10 mouse cellular contexts compared by ENCODE assay signal in genomic region chr3:53029046-53029445, GRCm38 (mm10). TPM values are rescaled to one million over a fixed set of nuclear protein-coding genes. Genes with fewer than 3 reads are reported as not detected.
DNase-seq lines count a peak whose midpoint lies in the region; ATAC-seq and TF ChIP-seq lines count a peak whose summit lies in the region.
"Had no signal": no experiment of that assay in that cellular context is flagged by ENCODE, and none has a peak within 500 bp of the region (broad histone marks: within the 10 kb centered on the region; RNA-seq: fewer than 3 reads in every experiment).

No protein-coding gene starts in this region.

- H3K27me3 ChIP-seq in kidney, adult 2 months (replicated peaks; ENCODE audit: control insufficient read depth, insufficient read depth, low read length) = no peaks in the 10 kb centered on the region; the same call in 1 of the 2 replicates
- no peaks in the 10 kb centered on the region for H3K27me3 ChIP-seq in kidney, embryonic 16.5 days (ENCODE audit: insufficient read depth, low read length)
- H3K27me3 ChIP-seq in neural tube, embryonic 13.5 days = no peaks in the 10 kb centered on the region; the same call in 1 of the 2 replicates
- H3K27me3 ChIP-seq: embryonic facial prominence, embryonic 15.5 days had no signal

- H3K4me3 ChIP-seq in kidney, adult 2 months (ENCODE audit: insufficient read depth, low read depth, low read length) = no peak overlapping the region
- no peak overlapping the region for H3K4me3 ChIP-seq in kidney, embryonic 16.5 days (ENCODE audit: low read length)
- no peak overlapping the region for H3K4me3 ChIP-seq in neural tube, embryonic 13.5 days
- H3K4me3 ChIP-seq: embryonic facial prominence, embryonic 15.5 days; megakaryocyte, embryonic 14.5 days had no signal

- H3K27ac ChIP-seq in kidney, adult 2 months (ENCODE audit: insufficient read depth, low read depth, low read length) = no peak overlapping the region
- H3K27ac ChIP-seq in kidney, embryonic 16.5 days (ENCODE audit: low read length) = no peak overlapping the region
- no peak overlapping the region for H3K27ac ChIP-seq in neural tube, embryonic 13.5 days (replicated peaks)
- H3K27ac ChIP-seq: embryonic facial prominence, embryonic 15.5 days had no signal

- TF ChIP-seq CTCF in kidney, adult 2 months (conservative IDR thresholded peaks at IDR 0.05; ENCODE audit: insufficient read depth, insufficient read length, low read depth, low read length) = peak; percentile 74

- WGBS in kidney, adult 2 months = 22% methylated on average over 7 of the region's 7 CpGs
- 20% methylated on average over 7 of the region's 7 CpGs for WGBS in kidney, embryonic 16.5 days
- 24% methylated on average over 7 of the region's 7 CpGs for WGBS in neural tube, embryonic 13.5 days

- H3K4me2 ChIP-seq in kidney, embryonic 16.5 days (replicated peaks; ENCODE audit: low read depth, low read length) = no peak overlapping the region
- H3K4me2 ChIP-seq in neural tube, embryonic 13.5 days = no peak overlapping the region
- H3K4me2 ChIP-seq: embryonic facial prominence, embryonic 15.5 days had no signal

- no peak for ATAC-seq in kidney, embryonic 16.5 days (ENCODE audit: low FRiP score, low TSS enrichment)
- peak; percentile 69 to 71 for ATAC-seq in hematopoietic stem cell, adult 5-6 weeks (replicated peaks in 1 of 2; ENCODE audit: insufficient read depth in 1 of 2, low FRiP score in 2 of 2, low TSS enrichment in 1 of 2, low read depth in 1 of 2, poor library complexity in 2 of 2, severe bottlenecking in 2 of 2)
- ATAC-seq in neural tube, embryonic 13.5 days (ENCODE audit: low read depth) = 0 out of 2 replicates have a peak, but pooled peaks have one; percentile 36

- H3K36me3 ChIP-seq in kidney, adult 2 months (ENCODE audit: control insufficient read depth, insufficient read depth, low read length) = no peaks in the 10 kb centered on the region
- H3K36me3 ChIP-seq in kidney, embryonic 16.5 days (ENCODE audit: insufficient read depth, low read length) = no peaks in the 10 kb centered on the region
- H3K36me3 ChIP-seq in neural tube, embryonic 13.5 days = no peaks in the 10 kb centered on the region
- H3K36me3 ChIP-seq: embryonic facial prominence, embryonic 15.5 days had no signal

- peak; percentile 73 for DNase-seq in kidney, adult 2 months
- DNase-seq in adrenal gland, postnatal 25 days = peak; percentile 81
- peak; percentile 66 for DNase-seq in embryo, embryonic 11.5 days (ENCODE audit: low read depth, low spot score)
- peak; percentile 66 to 78 for DNase-seq in left cerebral cortex, postnatal 25 days (ENCODE audit: low spot score in 2 of 2)
- DNase-seq in thymus, postnatal 10 days (ENCODE audit: low spot score in 2 of 2) = peak; percentile 30 to 79

- no peaks in the 10 kb centered on the region for H3K4me1 ChIP-seq in kidney, adult 2 months (ENCODE audit: control insufficient read depth, insufficient read depth, low read length)
- no peaks in the 10 kb centered on the region for H3K4me1 ChIP-seq in kidney, embryonic 16.5 days (ENCODE audit: insufficient read depth, low read length)
- no peaks in the 10 kb centered on the region for H3K4me1 ChIP-seq in neural tube, embryonic 13.5 days (replicated peaks)
- H3K4me1 ChIP-seq: embryonic facial prominence, embryonic 15.5 days had no signal

- intact Hi-C loops in left cerebral cortex, postnatal 25 days (cut with DNase I) = loop anchor here (1.0 kb wide), 1 partner anchor 419 kb away; no protein-coding TSS in a partner anchor

- H3K9me3 ChIP-seq in kidney, embryonic 16.5 days (ENCODE audit: low read length) = no peaks in the 10 kb centered on the region
- H3K9me3 ChIP-seq in neural tube, embryonic 13.5 days = no peaks in the 10 kb centered on the region
- H3K9me3 ChIP-seq: embryonic facial prominence, embryonic 15.5 days; megakaryocyte, embryonic 14.5 days had no signal

- no peak for TF ChIP-seq POLR2A in kidney, adult 2 months (IDR thresholded peaks at IDR 0.05; ENCODE audit: low read depth, low read length)

- no peak overlapping the region for H3K9ac ChIP-seq in kidney, embryonic 16.5 days (replicated peaks; ENCODE audit: low read length)
- no peak overlapping the region for H3K9ac ChIP-seq in neural tube, embryonic 13.5 days
- H3K9ac ChIP-seq: embryonic facial prominence, embryonic 15.5 days had no signal

RNA-seq across cellular contexts. Expression of gene Cog6, which starts 12.0 kb away (rescaled TPM):
- polyA plus RNA-seq in kidney, adult 2 months (2012; rRNA removed) = 21.5 and 22.2 TPM in 2 replicates
- 52.4 and 53.3 TPM in 2 replicates for polyA plus RNA-seq in kidney, embryonic 16.5 days (2015; fragmentation: Nextera tagmentation; extraction: Ambion mirVana)
- total RNA-seq in adrenal gland, postnatal 25 days (2021) = 33.5 and 39.0 TPM in 2 replicates
- total RNA-seq in hematopoietic stem cell, adult 5-6 weeks (2017) = 22.0 and 51.5 TPM in 2 replicates
- 10 to 100 TPM; 39.6 to 40.3 TPM for total RNA-seq in left cerebral cortex, postnatal 25 days (2021)
- 52.0 and 53.7 TPM in 2 replicates for polyA plus RNA-seq in neural tube, embryonic 13.5 days (2015; fragmentation: Nextera tagmentation; extraction: Ambion mirVana)

RNA-seq across cellular contexts. Expression of gene Lhfp, which starts 12.3 kb away (rescaled TPM):
- polyA plus RNA-seq in kidney, adult 2 months (2012; rRNA removed) = 43.7 and 47.7 TPM in 2 replicates
- polyA plus RNA-seq in kidney, embryonic 16.5 days (2015; fragmentation: Nextera tagmentation; extraction: Ambion mirVana) = 130 and 139 TPM in 2 replicates
- 19.1 and 20.4 TPM in 2 replicates for total RNA-seq in adrenal gland, postnatal 25 days (2021)
- 0.44 TPM in 1 of 2 replicates, not detected in the other for total RNA-seq in hematopoietic stem cell, adult 5-6 weeks (2017)
- 10 to 100 TPM; 30.6 to 34.5 TPM for total RNA-seq in left cerebral cortex, postnatal 25 days (2021)
- 58.2 and 62.5 TPM in 2 replicates for polyA plus RNA-seq in neural tube, embryonic 13.5 days (2015; fragmentation: Nextera tagmentation; extraction: Ambion mirVana)

Comparison
In these comparisons a context has a peak if more than half of its experiments do, and no peak if none do; other contexts are left out.
1. RNA of gene Lhfp, which starts 12.3 kb away (total RNA-seq): 30.6 to 34.5 TPM in left cerebral cortex, postnatal 25 days and 19.1 to 20.4 TPM in adrenal gland, postnatal 25 days; 0.44 TPM in hematopoietic stem cell, adult 5-6 weeks; every median in the first group is over 10 times any median in the second.
2. Peak in every context shown above with its lines, with median percentiles within 50 percentile points of each other: DNase-seq.